ENCODE assay signal across 12 mouse cellular contexts in the genomic region with DNA sequence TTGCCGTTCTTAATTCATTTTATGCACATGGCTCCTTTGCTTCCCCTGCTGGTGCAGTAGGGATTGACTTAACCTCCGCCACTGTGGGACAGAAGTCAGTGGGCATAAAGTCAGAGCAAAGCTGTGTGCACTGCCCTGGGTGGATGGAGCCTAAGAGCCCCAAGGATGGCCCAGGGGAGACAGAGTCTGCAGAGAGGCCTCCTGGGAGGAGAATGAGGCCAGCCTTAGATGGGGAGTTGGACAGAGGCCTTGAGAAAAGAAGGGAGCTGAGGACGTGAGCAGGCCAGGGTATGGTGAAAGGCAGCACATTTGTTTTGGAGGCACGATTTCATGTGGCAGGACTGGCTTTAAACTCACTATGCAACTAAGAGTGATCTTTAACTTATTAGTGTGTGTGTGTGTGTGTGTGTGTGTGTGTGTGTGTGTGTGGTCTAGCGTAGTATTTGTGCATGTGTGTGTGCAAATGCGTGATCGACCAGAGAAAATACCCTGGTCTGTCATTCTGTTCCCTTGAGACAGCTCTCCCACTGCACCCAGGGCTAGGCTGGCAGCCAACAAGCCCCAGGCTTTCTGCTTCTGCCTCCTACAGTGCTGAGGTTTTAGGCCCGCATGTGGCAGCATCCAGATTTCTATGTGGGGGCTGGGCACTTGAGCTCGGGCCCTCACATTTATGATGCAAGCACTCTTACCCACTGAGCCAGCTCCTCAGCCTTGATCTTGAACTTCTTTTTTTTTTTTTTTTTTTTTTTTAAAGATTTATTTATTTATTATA. TPM values are rescaled to one million over a fixed set of nuclear protein-coding genes. Genes with fewer than 3 reads are reported as not detected.
DNase-seq lines count a peak whose midpoint lies in the region.
"Had no signal": no experiment of that assay in that cellular context is flagged by ENCODE, and none has a peak within 500 bp of the region (broad histone marks: within the 10 kb centered on the region; RNA-seq: fewer than 3 reads in every experiment).

No protein-coding gene starts in this region.

- DNase-seq in heart, adult 11 months = peak; percentile 93
- no peak for DNase-seq in heart, adult 8-10 months (ENCODE audit: low spot score)
- DNase-seq in lung, postnatal 10 days = peak; percentile 53
- DNase-seq in lung, adult 18-20 months = no peak
- peak; percentile 32 to 36 for DNase-seq in layer of hippocampus, postnatal 10 days (ENCODE audit: low spot score in 2 of 2)
- peak; percentile 63 to 74 for DNase-seq in right cerebral cortex, postnatal 36 days (ENCODE audit: low spot score in 2 of 2)
- no peak for DNase-seq in liver
- DNase-seq in thymus, adult 18-20 months = no peak
- DNase-seq: cerebellum, adult 18-20 months; kidney, adult 8-10 months had no signal

RNA-seq across cellular contexts. Expression of a gene that starts 14.5 kb away (rescaled TPM):
- total RNA-seq in heart, adult 8-10 months (2022) = under 1 TPM in 2 of 4 experiments, not detected in 2; 0.27 to 0.40 TPM
- 1 to 10 TPM; 4.6 to 5.3 TPM for total RNA-seq in layer of hippocampus, postnatal 10 days (2021)

RNA-seq across cellular contexts. Expression of a gene that starts 16.1 kb away (rescaled TPM):
- 1 to 10 TPM; 2.4 to 3.6 (median 3.1) TPM for total RNA-seq in heart, adult 8-10 months (2022)
- total RNA-seq in layer of hippocampus, postnatal 10 days (2021) = under 1 TPM; 0.13 to 0.43 TPM

RNA-seq across cellular contexts. Expression of a gene that starts 23.0 kb away (rescaled TPM):
- 1 to 10 TPM; 5.5 to 8.0 (median 6.0) TPM for total RNA-seq in heart, adult 8-10 months (2022)
- total RNA-seq in layer of hippocampus, postnatal 10 days (2021) = 1 to 10 TPM; 4.1 to 5.3 TPM

RNA-seq across cellular contexts. Expression of a gene that starts 29.4 kb away (rescaled TPM):
- total RNA-seq in heart, adult 8-10 months (2022) = 10 to 100 TPM; 13.3 to 16.8 (median 16.0) TPM
- total RNA-seq in layer of hippocampus, postnatal 10 days (2021) = 10 to 100 TPM; 23.2 to 25.4 TPM

RNA-seq across cellular contexts. Expression of a gene that starts 47.4 kb away (rescaled TPM):
- total RNA-seq in heart, adult 8-10 months (2022) = not detected
- not detected for total RNA-seq in layer of hippocampus, postnatal 10 days (2021)
- total RNA-seq: heart, postnatal 14 days; midbrain, postnatal 0 days had no signal

Comparison
In these comparisons a context has a peak if more than half of its experiments do, and no peak if none do; other contexts are left out.
1. DNase-seq: peak in heart, adult 11 months (single experiment), lung, postnatal 10 days (single experiment), layer of hippocampus, postnatal 10 days (2 of 2) and right cerebral cortex, postnatal 36 days (2 of 2); none in heart, adult 8-10 months (single experiment), lung, adult 18-20 months (0 of 2), liver (single experiment) and thymus, adult 18-20 months (0 of 2).